Mouse (Mus musculus) myocyte (in vitro differentiated cells): ENCODE results near the gene Kazald1. TPM values are rescaled to one million over a fixed set of nuclear protein-coding genes. Genes with fewer than 3 reads are reported as not detected.

Source experiments
- H3K27me3 ChIP-seq: one replicate; pipeline ENCODE4 v1.6.1; 2011; ENCODE audit not compliant: control insufficient read depth, insufficient read depth, insufficient read length
- H3K36me3 ChIP-seq: one replicate; pipeline ENCODE4 v1.6.1; 2011; ENCODE audit not compliant: control insufficient read depth, insufficient read depth
- H3K4me2 ChIP-seq: one replicate; pipeline ENCODE4 v1.6.1; 2011; ENCODE audit warnings: low read depth, control low read depth
- H3K4me3 ChIP-seq: one replicate; pipeline ENCODE4 v1.5.1; 2011; ENCODE audit warnings: mild to moderate bottlenecking, control low read depth, moderate library complexity
- H3K79me2 ChIP-seq: one replicate; pipeline ENCODE4 v1.6.1; 2011; ENCODE audit not compliant: control insufficient read depth, insufficient read depth
- H3ac ChIP-seq: one replicate; pipeline ENCODE4 v1.6.1; 2011; ENCODE audit not compliant: control insufficient read depth, insufficient read length
- MAX ChIP-seq: IDR thresholded peaks from one replicate; pipeline ENCODE4 v1.6.1; 2011; ENCODE audit warnings: low read depth, mild to moderate bottlenecking, control low read depth
- MYOD1 ChIP-seq, 3 experiments: IDR thresholded peaks; one replicate each; pipeline ENCODE4 v1.6.1; 2011; ENCODE audit warnings: control low read depth in 2 of 3, low read depth in 2 of 3, mild to moderate bottlenecking in 2 of 3, moderate library complexity in 1 of 3; ENCODE audit not compliant: insufficient read length in 2 of 3, control insufficient read depth in 1 of 3
- POLR2A ChIP-seq: IDR thresholded peaks from one replicate; pipeline ENCODE4 v1.6.1; 2011; ENCODE audit warnings: low read depth, mild to moderate bottlenecking, control low read depth, moderate library complexity; ENCODE audit not compliant: insufficient read length
- polyA plus RNA-seq: library from polyadenylated mRNA; unstranded; fragments of >200 nt; fragmentation: generic; extraction: Trizol; gene quantifications from one replicate; pipeline ENCODE4 v1.2.1, GENCODE M21; 2012; ENCODE audit warnings: missing spikeins

The Kazald1 gene
- polyA plus RNA-seq, 1 experiment = 1.4 TPM

DNA sequence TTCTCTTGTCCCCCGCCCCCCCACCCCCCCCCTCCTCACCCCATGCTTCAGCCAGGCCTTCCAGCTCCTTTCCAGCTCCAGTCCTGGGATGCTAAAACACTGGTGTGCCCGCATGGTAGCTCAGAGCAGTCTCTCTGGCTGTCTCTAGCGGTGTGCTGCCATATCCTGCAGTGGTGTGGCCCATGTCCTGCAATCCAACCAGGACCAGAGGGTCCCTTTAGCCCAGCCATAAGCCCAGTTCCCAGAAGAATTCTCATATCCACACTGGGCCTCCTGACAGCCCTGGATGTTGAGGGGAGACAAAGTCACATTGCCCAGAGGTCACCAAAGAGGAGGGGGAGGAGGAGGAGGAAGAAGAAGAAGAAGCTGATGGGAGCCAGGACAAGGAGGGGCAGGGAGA is 39.7 kb downstream of the Kazald1 start:
- H3ac ChIP-seq = no peak overlapping the region
- no peaks in the 10 kb centered on the region for H3K36me3 ChIP-seq
- TF ChIP-seq MYOD1 (IDR thresholded peaks at IDR 0.05; ENCODE audit: control insufficient read depth in 1 of 3, insufficient read length in 2 of 3, low read depth in 2 of 3) = no peak
- H3K27me3 ChIP-seq = peaks cover 49% of the 10 kb centered on the region
- no peaks in the 10 kb centered on the region for H3K79me2 ChIP-seq
- H3K4me2 ChIP-seq = no peak overlapping the region
- no peak overlapping the region for H3K4me3 ChIP-seq

DNA sequence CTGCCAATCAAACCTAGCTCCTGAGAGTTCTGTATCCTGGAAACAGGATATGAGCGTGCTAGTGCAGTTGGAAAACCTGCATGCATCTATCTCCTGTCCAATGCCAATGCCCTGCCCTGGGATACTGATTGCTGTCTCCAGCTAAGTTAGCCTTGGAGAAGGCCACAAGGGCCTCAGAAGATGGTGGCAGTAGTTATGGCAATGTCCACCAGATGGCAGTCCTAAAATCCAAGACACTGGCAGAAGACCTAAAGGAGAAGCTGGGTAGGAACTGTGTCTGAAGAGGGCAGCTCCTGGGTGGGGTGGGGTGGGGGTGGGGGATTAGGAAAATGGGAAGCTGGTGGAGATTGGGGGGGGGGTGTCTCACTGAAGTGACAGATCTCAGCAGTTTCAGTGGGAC is 41.8 kb downstream of the Kazald1 start:
- H3K79me2 ChIP-seq = no peaks in the 10 kb centered on the region
- TF ChIP-seq MAX (no peak), POLR2A (no peak)
- H3K27me3 ChIP-seq = peaks cover 59% of the 10 kb centered on the region
- H3K4me2 ChIP-seq = no peak overlapping the region
- no peak overlapping the region for H3K4me3 ChIP-seq
- no peaks in the 10 kb centered on the region for H3K36me3 ChIP-seq
- no peak overlapping the region for H3ac ChIP-seq

Other genes starting within 250 kb of the Kazald1 start
- gene Slf2, start 144.1 kb upstream of the Kazald1 start, polyA plus RNA-seq = 6.6 TPM
- 0.43 TPM for gene Sema4g, start 86.1 kb upstream of the Kazald1 start, polyA plus RNA-seq
- 13.5 TPM for gene Twnk, start 69.6 kb upstream of the Kazald1 start, polyA plus RNA-seq
- 81.3 TPM for gene Mrpl43, start 68.8 kb upstream of the Kazald1 start, polyA plus RNA-seq
- gene Lzts2, start 60.8 kb upstream of the Kazald1 start, polyA plus RNA-seq = 66.1 TPM
- gene Pdzd7, start 29.5 kb upstream of the Kazald1 start, polyA plus RNA-seq = 5.0 TPM
- 43.4 TPM for gene Sfxn3, start 27.7 kb upstream of the Kazald1 start, polyA plus RNA-seq
- gene Tlx1, start 75.4 kb downstream of the Kazald1 start, polyA plus RNA-seq = not detected
- 0.22 TPM for gene Lbx1, start 160.6 kb downstream of the Kazald1 start, polyA plus RNA-seq